Mouse (Mus musculus): ENCODE data around the gene Maged2.
A peak's percentile ranks its signal among the peaks of the same experiment; 100 is the strongest.
"Not testable (repeated sequence)": the region's sequence is repeated elsewhere in the genome, so short reads cannot be mapped to it uniquely, and the experiment has no call there.

The Maged2 gene

DNA sequence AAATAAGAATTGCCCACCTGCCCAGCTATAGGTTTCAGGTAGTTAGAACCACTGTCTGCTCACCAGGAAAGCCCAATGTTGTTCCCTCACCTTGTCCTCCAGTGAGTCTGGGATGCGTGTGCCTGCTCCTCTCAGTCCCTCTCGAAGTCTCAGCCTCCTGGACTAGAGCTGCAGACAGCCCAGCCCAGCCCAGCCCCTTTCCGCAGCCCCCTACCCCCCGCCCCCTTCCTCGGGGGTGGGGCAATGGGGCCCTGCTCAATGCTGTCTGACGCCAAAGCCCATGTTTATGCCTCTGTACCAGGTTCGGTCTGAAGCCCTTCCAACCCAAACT lies at the start of gene Maged2:
Gene Maged2 (minus strand): TSS at position 207 of the 331 bp plus-strand sequence.
- peak; percentile 47 for DNase-seq

DNA sequence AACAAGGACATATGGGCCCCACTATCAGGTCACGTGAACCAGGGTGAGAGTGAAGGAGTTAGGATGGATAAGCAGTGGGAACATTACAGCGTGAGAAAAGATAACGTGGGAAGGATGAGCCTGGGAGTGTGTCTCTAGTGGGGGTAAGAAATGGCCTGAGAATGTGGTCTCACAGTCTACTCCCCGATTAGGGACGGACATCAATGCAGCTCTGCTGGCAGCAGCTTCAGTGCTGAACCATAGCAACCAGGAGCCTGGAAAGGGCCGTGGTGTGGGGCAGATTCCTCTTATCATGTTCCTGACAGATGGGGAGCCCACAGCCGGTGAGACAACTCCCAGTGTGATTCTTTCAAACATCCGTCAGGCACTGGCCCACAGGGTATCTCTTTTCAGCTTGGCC lies 34.1 kb upstream of the Maged2 start:
- no peak for DNase-seq

DNA sequence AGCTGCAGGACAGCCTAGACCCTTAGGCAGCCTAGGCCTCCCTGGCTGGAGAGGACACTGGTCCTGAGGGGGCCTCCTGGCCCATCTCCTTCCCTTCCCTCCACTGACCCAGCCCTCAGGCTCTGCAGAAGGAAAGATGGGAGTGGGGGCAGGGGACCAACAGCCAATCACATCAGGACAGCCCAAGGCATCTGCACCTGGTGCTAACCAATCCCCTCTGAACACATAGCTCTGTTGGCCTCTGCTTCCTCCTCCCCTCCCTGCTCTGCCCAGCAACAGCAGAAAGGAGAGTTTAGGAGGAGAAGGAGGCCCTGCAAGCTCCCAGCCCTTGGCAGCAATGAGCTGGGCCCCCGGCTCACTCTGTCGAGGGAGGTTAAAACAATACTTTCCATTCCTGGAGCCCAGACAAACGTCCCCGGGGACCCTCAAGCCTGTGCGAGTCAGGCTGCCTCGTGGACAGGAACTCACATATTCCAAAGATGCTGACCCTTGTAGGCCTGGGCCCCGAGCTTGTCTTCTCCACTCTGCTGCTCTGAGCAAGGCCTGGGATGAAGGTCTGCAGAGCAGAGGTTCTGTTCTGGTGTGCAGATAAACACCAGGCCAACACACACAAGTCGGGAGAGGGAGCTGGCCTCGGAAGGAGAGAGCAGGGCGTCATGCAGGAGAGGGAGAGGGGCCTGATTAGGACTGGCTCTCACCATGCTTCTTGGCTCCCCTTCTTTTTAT lies 31.5 kb upstream of the Maged2 start:
- DNase-seq = peak; percentile 7

DNA sequence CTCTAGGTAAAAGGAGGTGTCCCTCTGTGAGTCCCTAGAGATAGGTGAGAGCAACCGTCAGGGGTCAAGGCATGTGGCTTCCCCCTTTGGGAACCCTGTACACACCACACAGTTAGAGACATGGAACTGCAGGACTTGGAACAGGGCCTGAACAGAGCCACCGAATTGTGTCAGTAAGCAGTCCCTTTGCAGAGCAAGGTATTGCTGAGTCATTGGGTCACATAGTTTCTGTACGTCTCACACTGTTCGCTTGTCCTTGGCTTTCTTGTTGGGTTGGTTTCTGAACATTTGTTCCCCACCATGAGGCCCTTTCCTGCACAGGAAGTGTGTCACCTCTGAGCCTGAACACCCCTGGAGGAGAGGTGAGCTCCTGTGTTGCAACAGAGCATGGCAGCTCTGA lies 29.1 kb upstream of the Maged2 start:
- DNase-seq = not testable (repeated sequence)

DNA sequence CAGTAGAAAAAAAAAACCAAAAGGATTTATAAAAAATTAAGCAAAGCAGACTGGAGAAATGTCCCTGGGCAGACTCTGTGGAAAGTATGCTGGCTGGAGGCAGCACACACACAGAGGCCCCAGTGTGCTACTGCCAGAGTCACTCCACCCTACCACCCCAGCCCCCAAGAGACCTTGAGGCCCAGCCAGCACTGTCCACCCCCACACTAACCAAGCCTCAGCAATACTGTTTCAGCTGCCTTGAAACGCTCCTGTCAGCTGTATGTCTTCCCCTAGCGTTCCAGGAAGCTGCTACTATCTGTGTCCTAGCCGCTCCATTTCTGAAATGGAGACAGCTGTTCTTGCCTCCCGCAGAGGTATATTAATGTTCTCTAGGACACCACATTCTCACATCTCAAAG lies 16.2 kb upstream of the Maged2 start:
- no peak for DNase-seq

DNA sequence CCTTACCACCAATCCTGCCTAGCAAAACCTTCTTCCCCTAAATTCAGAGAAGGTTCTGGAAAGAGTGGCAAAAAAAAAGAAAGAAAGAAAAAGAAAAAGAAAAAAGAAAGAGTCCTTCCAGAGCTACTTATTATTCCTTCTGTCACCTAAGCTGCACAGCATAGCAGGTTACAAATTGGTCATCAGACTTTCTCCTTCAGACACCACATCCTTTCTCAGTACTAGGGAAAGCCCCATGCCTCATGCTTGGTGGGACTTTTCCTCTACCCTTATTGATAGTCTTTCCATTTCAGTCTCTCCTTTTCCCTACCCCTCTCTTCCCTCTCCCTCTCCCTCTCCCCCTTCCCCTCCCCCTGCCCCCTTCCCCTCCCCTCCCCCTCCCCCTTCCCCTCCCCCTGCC lies 3.1 kb upstream of the Maged2 start:
- DNase-seq = no peak

DNA sequence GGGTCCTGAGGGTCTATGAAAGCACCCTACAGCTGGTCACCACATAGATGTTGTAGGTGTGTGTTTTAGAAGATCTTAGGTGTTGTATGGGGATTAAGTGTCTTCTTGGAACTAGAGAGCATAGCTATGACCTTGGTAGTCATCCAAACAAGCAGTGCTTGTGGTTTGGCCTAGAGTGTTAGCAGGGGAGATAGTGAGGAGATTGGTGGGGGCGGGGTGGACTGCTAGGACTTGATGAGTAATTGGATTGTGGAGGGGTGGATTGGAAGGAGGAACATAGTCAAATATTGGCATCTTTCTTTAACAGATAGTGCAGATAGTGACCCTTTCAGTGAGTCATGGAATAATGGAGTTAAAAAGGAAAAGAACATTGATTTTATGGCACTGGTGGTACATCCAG lies 1.5 kb upstream of the Maged2 start:
- no peak for DNase-seq

DNA sequence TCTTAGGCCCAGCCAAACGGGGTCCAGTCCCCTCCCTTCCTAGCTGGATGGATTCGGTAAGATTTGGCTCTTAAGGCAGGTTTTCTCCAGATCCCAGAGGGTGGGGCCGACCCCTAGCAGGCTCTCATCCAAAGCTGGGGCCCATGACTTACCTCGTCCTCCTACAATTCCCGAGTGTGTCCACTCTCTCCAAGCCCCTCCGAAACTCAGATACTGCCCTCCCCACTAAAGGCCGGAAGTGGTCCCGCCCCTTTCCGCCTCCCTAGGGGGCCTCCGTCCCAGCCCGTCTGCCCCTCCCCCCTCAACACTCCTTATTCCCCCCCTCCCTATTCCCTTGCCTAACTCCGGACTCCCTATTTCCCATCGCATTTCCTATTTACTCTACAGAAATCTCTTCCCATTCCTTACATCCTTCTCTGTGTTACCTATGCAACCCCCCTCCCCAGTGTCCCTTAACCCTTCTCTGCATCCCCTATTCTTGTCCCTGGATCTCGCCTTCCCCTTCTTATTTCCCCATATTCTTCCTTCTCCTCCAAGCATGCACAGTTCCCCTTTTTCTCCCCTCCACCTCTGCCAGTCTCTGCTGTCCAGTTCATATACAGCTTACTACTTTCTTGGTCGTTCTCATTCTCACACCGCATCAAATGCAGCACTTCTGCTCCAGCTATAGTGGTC lies 544 bp downstream of the Maged2 start:
- peak; percentile 80 for DNase-seq

DNA sequence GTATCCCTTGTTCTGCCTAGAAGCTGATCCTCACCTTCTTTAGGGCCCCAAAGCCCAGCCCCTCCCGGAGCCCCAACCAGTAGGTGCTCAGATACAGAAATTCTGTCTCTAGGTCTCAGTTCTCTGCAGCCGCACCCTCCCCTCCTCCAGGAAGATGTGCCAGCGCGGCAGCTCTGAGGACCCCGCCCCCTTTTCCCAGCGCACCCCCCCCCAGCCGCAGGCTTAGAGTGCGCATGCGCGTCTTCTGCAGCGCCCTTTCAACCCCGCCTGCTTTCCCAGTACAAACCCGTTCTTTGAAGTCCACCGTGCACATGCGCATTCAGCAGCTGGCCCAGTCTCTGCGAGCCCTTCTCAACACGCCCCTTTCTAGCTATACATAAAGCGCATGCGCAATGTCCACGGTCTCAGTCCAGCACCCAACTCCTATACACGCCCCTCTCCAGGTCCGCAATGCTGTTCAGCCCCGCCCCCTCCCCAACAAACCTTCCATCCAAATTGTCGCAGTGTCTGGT lies 1.3 kb downstream of the Maged2 start:
- DNase-seq = peak; percentile 94

DNA sequence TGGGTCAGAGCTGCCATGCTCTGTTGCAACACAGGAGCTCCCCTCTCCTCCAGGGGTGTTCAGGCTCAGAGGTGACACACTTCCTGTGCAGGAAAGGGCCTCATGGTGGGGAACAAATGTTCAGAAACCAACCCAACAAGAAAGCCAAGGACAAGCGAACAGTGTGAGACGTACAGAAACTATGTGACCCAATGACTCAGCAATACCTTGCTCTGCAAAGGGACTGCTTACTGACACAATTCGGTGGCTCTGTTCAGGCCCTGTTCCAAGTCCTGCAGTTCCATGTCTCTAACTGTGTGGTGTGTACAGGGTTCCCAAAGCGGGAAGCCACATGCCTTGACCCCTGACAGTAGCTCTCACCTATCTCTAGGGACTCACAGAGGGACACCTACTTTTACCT lies 13.2 kb downstream of the Maged2 start:
- DNase-seq = not testable (repeated sequence)

DNA sequence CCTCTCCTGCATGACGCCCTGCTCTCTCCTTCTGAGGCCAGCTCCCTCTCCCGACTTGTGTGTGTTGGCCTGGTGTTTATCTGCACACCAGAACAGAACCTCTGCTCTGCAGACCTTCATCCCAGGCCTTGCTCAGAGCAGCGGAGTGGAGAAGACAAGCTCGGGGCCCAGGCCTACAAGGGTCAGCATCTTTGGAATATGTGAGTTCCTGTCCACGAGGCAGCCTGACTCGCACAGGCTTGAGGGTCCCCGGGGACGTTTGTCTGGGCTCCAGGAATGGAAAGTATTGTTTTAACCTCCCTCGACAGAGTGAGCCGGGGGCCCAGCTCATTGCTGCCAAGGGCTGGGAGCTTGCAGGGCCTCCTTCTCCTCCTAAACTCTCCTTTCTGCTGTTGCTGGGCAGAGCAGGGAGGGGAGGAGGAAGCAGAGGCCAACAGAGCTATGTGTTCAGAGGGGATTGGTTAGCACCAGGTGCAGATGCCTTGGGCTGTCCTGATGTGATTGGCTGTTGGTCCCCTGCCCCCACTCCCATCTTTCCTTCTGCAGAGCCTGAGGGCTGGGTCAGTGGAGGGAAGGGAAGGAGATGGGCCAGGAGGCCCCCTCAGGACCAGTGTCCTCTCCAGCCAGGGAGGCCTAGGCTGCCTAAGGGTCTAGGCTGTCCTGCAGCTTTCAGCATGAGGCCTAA lies 15.5 kb downstream of the Maged2 start:
- DNase-seq = not testable (repeated sequence)
